Mouse (Mus musculus) cerebellum, adult 11-12 months (tissue): ENCODE measurements around the gene Prkar2b.
"Not testable (repeated sequence)": the region's sequence is repeated elsewhere in the genome, so short reads cannot be mapped to it uniquely, and the experiment has no call there.

Experiments used
- DNase-seq: peaks from one replicate; pipeline ENCODE4 v3.0.0; 2022

Gene Prkar2b

DNA sequence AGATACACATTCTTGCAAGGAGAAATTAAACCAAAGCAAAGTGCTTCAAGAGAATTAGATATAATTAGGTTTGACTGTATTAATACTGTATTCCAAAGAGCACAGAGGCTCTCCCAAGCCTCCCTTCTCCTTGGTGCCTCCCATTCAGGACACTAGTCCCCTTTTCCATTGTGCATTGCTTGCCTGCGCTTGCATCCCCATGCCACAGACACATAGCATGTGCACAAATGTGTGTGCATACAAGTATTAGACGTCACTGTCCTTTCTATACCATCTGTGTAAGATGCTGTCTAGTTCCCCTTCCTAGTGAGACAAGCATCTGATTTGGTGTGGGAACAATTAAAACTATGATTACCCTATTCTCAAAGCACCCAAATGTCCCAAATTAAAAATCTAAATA lies 2.0 kb downstream of the Prkar2b start:
- DNase-seq: no peak

DNA sequence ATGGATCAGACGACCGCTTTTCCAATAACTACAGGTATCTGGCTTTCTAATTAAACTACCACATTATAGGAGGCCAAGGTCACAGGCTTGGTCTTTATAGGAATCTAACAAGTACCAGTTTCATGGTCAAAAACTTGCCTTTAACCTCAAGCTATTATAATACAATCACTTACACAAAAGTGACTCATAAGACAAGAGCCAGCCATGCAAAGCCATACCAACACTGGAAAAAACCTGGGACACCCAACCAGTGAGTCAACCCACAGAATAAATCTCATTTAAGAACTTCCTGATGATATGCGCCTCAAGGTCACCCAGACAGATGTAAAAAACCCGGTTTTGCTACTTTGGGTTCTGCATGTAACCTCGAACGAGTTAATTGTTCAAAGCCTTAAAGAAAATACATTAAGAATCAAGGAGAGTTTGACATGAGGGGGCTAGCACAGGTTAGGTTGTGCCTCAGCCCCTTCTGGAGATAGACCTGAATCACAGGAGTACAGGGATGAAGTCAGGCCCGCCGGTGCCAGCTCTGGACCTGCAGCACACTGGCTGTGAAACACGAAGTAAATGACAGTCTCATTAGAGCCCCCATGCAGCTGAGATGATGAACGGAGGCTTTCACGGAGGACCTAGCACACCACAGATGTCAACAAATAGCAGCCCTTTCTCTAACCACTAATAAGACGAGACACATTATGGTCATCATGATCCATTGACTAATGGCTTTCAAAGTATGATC lies 3.5 kb downstream of the Prkar2b start:
- DNase-seq: no peak

DNA sequence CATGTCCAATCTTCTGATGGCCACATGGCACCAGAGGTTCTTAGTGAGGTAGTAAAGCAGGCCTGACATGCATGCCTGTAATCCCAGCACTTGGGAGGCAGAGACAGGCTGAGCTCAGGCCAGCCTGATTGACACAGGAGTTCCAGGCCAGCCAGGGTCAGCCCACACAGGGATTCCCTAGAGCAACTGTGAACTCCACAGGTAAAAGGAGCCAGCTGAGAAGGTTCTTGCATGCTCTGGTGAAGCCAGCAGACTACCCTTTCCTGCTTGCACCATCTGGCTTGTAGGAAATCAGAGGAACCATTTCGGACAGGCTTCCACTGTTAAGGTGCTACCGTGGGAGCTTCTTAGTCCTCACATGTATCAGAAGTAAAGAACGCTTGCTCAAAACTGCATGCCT lies 5.3 kb downstream of the Prkar2b start:
- DNase-seq: no peak

DNA sequence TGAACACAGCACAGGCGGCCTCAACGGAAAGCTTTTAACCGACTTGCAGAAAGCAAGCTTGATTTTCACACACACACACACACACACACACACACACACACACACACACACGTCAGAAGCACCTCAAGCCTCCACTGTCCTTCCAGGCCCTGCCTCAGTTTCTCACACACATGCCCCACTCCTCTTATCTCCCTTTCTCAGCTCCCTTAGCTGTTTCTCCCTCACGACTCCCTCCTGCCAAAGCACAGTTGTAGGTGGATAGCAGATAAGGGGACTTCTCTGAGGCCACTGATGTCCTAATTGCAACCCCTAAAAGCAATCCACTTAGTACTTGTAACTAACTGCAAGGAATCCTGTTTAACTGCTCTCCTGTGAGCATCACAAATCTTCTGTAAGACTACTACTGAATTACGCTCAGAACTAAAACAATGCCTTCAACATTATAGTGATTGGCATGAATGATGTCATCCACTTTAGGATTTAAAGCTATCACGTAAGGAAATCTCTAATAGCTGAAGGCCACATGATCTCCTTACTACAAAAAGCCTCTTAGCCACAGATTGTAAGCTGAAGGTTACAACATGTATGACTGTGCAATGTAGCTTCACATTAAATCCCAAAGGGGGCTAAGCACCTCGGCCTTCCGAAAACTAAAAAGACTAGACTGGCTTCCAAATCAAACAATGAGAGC lies 6.5 kb downstream of the Prkar2b start:
- DNase-seq: no peak

DNA sequence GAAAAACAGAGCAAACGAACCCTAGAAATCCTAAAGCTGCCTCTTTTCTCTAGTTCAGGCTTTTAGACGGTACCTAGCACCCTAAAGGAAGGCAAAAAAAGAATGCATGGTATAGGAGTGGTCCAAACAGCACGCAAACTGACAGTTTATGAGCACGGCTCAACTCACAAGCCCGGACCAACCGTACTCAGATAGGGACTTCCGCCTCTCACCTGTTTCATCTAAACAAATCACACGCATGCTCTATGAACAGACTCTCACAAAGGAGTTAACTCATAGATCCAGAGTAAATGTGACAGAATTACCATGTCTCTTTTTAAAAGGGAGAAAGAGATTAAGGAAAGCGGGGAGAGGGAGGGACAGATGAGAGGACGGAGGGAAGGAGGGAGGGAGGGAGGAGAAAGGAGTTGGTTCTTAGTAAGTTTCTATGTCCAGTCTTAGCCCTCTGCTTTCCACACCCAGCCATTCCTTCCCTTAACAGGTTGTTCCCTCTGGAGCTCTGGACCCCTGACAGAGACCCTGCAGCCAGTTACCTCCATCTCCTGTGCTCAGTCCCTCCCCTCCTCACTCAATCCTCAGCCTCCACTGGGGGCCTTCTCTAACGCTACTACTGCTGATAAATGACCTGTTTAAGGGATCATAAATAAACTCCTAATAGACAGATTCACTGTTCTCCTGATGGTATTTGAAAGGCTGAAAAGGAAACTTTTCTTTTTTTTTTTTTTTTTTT lies 7.3 kb downstream of the Prkar2b start:
- DNase-seq: no peak

DNA sequence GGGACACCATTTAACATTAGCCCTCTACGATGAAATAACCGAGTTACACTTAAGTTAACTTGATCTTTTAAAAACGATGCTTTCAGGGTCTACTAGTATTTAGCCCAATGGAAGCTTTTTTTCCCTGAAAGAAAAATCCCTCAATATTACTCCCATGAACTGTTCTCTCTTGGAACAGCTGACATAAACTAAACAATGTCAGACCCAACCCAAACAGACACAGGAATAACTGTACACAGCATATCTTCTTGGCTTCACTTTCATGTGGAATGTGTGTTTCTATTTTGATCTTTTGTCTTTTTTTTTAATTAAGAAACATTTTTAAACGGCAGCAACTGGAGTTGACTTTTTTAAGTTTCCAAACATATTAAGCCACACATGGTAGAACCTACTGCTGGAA lies 8.2 kb downstream of the Prkar2b start:
- no peak for DNase-seq

DNA sequence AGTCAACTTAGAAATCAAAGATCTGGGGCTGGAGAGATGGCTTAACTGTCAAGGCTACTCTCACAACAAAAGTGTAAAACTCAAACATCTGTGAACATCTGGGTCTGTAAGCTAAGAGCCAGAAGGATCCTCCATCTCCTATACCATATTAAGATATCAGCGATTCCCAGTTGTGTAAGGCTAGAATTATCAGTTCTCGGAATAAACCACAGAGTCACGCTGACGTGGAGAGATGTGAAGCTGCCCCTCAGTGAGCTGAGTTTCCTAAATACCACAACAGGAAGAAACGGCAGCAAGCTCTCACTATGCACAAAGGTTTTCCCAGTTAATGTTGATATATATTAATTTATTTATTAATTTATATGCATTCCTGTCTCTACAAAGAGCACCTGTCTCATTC lies 10.9 kb downstream of the Prkar2b start:
- no peak for DNase-seq

DNA sequence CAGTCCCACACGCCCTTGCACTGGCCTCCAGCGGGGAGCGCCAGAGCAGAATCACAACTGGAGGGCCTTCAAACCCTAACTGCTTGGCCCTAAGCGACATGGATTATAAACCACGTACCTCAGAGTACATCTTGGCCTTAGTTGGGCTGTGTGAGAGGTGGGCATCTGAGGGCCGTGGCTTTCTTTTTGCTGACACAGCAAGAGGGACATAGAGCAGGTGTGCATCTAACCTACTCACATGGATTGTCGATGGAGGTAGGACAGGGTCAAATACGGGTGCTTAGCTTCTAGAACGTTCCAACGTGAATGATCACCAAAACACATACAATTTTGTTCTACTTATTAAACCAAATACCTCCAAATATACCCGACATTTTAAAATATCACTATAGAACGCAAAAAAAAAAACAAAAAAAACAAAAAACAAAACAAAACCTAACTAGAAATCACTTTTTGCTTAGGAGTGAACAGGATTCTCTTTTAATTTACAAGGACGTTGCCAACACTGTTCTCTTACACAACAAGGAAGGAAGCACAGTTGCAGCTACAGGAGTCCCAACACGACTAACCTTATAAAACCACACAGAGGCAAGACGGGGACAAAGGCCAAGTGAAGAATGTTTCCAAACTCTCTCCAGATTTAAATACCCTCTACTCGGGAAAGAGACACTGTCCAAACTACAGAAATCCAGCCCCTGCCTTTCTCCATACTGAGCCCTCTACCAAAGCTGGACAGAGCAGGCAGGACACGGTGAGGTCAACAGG lies 15.3 kb downstream of the Prkar2b start:
- no peak for DNase-seq

DNA sequence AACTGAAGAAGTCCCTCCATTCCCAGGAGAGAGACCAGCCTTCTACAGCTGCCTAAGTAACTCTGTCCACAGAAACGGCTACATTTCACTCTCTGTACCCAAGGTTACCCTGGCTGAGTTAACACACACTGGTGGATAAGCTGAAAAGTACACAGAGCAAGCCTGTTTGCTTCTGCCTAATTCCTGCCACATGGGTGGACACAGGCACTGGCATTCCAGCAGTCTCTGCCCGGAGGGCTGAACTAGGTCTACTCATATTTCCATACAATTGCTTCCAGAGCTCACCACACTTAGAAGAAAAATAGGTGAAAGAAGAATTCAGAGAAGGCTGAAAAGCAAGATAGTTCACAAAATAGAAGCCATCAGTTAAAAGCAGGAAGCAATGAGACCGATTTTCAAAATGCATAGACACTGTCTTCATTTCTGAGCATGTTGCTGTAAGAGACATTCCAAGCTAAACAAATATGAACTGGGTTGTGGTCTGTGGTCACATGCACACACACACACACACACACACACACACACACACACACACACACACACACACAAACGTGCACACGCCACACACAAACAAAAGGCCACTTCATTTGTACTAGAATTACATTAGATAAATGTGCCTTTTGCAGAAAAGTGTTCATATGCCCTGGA lies 16.5 kb downstream of the Prkar2b start:
- DNase-seq: no peak

DNA sequence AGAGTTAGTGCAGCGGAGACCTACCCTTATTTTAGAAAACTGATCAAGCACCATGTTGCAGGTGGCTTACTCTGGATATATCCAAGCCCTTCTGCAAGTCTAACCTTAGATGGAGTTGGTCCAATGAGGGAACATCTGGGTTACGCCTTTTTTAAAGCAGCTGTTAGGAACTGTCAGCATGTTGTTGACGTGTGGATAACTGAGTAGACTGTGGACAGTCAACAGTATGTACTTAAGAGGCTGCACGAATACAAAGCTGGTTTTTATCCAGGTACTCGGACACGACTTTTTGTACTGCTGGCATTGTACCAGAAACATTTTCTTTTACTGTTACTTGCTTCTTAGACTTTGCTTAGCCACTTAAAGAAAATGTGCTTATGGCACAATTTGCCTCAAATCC lies 27.6 kb downstream of the Prkar2b start:
- no peak for DNase-seq

DNA sequence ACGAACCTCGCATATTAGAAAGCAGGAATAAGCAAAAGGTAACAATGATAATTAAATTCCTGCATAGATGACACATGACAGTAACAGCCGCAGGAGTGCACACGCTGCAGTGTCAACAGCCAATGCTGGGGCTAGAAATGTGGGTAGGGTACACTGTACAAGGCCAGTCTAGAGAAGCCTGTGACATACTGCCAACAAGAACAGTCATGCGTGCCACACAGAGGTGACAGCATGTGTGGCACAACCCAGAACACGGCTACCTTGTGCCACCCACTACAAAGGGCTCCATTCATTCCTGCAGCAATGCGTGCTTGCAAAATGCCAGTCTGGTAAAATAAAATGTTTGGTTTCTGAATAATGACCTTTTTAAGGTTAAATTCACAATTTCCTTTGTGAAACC lies 28.2 kb downstream of the Prkar2b start:
- DNase-seq: no peak

DNA sequence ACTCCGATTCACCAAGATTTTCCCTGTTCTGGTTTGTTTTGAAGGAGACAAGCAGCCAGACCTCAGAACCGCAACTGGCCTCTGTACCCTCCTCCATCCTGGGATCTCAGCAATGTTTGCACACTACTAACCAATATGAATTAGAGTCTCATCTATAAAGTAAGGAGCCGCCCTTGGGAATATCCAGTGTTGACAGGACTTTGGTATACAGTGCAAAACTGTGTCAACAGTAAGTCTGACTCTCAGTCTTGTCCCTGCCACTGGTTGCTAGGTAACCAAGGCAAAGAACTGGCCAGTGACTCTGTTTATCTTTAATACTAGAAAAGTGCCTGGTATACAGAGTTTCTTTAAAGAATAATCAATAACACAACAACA lies 42.7 kb downstream of the Prkar2b start:
- no peak for DNase-seq

DNA sequence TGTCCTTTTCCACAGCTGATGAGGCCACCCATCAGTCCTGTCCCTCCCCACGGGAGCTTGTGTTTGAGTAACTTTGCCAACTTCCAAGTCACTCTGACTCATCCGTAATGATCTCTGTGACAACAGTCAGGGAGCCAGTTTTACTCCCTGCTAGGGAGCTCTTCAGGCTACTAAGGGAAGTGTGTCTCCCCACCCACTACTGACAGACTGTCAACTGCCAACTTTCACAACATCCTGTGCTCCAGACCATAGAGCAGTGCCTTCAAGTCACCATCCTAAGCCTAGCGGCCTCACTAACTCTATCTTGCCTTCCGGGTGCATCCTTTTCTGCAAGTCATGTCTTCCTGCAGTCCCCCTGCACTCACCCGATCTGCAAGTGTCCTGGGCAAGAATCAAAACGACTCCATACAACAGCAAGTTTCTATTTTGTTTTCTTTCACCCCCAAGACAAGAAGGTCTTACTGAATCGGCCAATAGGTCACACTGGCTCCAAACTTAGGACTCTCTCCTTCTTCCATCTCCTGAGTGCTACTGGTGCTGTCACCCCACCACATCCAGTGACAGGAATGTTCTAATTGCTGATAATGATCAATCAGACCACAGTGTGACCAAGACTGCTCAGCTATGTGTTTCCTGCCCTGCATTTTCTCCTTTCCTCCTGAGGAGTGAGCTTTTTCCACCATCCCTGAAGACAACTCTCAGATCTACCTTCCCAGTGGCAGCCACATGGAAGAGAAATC lies 43.3 kb downstream of the Prkar2b start:
- no peak for DNase-seq

DNA sequence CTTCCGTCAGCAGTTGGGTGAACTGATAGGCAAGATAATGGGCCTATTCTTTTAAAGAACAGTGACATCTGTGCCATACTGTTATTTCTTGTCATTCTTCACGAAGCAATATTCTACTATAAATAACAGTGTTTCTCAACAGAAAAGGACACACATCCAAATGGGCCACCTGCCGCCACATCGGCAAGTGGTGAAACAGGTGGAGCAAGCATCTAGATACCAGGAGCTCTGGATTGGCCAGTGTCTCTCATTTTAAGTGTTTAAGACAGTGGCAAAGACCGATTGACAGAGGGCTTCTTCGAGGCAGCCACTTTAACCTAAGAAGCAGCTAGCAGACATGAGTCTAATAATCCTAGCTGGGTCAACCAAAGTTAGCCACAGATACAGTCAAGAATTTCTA lies 44.6 kb downstream of the Prkar2b start:
- DNase-seq: no peak

DNA sequence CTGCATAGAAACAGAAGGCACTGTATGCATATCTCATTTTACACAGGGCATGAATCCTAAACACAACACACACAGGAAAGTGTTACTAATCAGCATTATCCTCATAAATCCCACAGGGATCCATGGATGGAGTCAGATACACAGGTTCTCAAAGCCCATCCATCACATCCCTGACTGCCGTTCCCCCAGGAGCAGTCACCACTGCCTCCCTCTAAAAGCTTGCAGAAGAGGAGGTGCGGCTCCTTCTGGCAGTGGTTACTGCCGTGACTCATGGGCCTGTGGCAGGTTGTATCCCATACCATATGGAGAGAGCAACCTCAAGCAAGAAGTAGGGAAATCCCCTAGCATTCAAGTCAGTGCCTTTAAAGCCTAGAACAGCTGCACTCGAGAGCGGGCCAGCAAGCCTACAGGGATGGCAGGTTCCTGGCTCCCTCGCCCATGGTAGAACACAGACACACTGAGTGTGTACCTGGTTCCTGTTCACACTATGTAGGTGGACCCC lies 45.8 kb downstream of the Prkar2b start:
- no peak for DNase-seq

DNA sequence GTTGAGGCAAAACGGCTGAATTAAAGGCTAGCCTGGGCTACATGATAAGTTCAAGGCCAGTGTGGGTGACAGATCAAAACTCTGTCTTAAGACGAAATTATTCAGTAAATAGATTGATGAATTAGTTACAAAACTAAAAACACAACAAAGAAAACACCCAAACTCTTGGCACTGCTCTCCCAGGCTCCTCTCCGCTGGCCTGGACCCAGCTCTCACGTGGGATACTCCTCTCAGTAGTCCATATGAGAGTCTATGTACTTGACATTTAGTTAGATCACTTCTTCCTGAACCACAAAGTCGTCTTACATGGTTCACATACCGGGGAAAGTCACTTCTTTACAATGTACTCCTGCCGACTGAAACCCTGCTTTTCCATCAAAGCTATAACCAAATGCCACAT lies 46.3 kb downstream of the Prkar2b start:
- no peak for DNase-seq

DNA sequence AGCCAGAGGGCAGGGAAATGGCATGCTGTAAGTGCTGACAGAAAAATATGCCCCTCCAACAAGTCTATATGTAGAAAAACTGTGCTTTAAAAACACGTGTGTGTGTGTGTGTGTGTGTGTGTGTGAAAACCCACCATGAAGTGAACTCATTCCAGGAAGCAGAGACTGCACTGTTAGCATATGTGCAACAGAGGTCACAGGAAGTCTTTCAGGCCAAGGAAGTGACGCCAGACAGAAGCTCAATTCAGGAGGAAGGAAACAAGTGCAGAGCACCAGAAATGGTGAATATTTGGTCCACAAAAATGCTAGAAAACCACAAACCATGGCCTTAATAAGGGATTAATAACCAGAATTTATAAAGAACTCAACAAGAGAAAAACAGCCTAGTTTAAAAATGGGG lies 48.9 kb downstream of the Prkar2b start:
- no peak for DNase-seq

DNA sequence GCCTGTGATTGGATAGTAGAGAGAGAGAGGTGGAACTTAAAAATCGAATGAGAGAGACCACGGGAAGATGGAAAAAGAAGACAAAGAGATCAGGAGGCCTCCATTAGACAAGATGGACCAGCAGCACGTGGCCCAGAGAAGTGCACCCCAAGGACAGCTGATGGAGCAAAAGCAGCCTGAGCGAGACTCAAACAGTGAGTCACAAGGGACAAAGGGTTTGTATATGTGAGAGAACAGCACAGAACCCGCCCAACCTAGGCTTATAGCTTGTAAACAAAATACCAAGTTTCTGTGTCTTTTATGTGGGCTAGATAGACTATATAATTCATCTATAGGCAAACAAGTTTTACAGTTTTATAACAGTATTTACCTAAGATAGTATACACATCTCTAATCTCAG lies 50.0 kb downstream of the Prkar2b start:
- DNase-seq: no peak

DNA sequence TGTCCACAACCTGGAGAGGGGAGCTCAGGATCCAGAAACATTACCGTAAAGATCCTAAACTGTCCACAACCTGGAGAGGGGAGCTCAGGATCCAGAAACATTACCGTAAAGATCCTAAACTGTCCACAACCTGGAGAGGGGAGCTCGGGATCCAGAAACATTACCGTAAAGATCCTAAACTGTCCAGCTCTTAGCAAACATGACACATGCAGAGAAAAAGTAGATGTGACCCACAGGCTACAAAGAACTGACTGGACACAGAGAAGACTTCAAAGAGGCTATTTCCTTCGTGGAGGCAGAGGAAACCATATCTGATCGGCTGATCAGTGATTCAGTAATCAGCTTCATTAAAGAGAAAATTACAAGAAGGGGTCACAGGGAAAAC lies 51.1 kb downstream of the Prkar2b start:
- not testable (repeated sequence) for DNase-seq

DNA sequence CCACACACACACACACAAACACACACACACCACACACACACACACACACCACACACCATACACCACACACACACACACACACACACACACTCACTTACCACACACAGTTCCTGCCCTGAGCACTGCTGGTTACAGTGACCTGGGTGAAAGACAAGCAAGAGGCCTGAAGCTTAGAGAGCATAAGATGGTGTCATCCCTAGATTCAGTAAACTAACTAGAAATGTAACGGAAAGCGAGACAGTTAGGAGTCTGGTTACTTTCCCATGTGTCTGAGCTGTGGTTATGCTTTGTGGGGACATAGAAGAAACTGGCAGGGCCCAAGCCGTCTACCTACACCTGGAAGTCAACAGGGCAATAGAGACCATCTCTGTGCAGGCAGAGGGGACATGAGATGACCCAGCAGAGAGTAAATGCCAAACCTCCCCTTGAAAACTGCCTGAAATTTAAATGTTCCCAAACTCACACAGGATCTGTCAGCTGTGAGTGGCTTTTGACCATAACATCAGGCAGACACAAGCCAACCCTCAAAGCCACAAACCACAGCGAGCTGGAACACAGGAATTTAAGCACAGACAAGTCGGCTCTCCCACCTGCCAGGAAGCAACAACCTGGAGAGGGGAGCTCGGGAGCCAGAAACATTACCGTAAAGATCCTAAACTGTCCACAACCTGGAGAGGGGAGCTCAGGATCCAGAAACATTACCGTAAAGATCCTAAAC lies 51.7 kb downstream of the Prkar2b start:
- no peak for DNase-seq

DNA sequence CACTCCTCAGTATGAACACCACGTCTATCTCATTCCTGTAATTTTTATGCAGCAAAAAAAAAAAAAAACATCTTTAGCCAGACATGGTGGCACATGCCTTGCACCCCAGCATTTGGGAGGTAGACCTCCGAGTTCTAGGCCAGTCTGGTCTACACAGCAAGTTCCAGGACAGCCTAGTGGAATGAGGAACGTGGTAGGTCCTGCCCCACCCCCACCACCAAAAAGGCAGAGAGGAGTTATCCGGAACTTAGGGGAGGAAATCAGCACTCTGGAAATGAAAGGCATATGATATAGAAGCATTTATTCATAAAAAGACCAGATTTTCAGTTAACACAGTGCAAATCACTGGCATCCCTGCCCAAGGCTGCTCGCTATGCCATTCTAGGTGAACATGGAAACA lies 52.4 kb downstream of the Prkar2b start:
- DNase-seq: no peak
